Mouse (Mus musculus) intestine, embryonic 16.5 days (tissue): ENCODE results near the gene Gpr12. TPM values are rescaled to one million over a fixed set of nuclear protein-coding genes. Genes with fewer than 3 reads are reported as not detected.
"Not testable (repeated sequence)": the region's sequence is repeated elsewhere in the genome, so short reads cannot be mapped to it uniquely, and the experiment has no call there.

Experiments
- ATAC-seq: fragments of 200-750 bp; cut with Nextera tagmentation; 2 replicates; pipeline ENCODE4 v1.8.0; 2017; ENCODE audit warnings: moderate TSS enrichment, moderate library complexity
- H3K27ac ChIP-seq: fragments of 300-500 bp; sonication (generic); 2 replicates; pipeline ENCODE4 v1.5.1; 2014; ENCODE audit warnings: mild to moderate bottlenecking, low read length
- H3K27me3 ChIP-seq: fragments of 300-500 bp; sonication (generic); replicated peaks from 2 replicates; pipeline ENCODE4 v1.6.1; 2014; ENCODE audit warnings: low read length, control low read depth, mixed read lengths; ENCODE audit not compliant: control insufficient read depth, insufficient read depth
- H3K36me3 ChIP-seq: fragments of 300-500 bp; sonication (generic); 2 replicates; pipeline ENCODE4 v1.6.1; 2014; ENCODE audit warnings: low read length, control low read depth; ENCODE audit not compliant: control insufficient read depth, insufficient read depth
- H3K4me1 ChIP-seq: fragments of 300-500 bp; sonication (generic); 2 replicates; pipeline ENCODE4 v1.6.1; 2014; ENCODE audit warnings: low read length, control low read depth, mixed read lengths; ENCODE audit not compliant: control insufficient read depth, insufficient read depth
- H3K4me2 ChIP-seq: fragments of 300-500 bp; sonication (generic); 2 replicates; pipeline ENCODE4 v1.6.1; 2014; ENCODE audit warnings: low read depth, low read length, control low read depth
- H3K4me3 ChIP-seq: fragments of 300-500 bp; sonication (generic); 2 replicates; pipeline ENCODE4 v1.5.1; 2014; ENCODE audit warnings: mild to moderate bottlenecking, low read length
- H3K9ac ChIP-seq: fragments of 300-500 bp; sonication (generic); 2 replicates; pipeline ENCODE4 v1.6.1; 2014; ENCODE audit warnings: low read depth, low read length
- H3K9me3 ChIP-seq: fragments of 300-500 bp; sonication (generic); 2 replicates; pipeline ENCODE4 v1.6.1; 2016; ENCODE audit warnings: low read length, control low read depth; ENCODE audit not compliant: control insufficient read depth
- WGBS: fragments of 180-500 bp; shearing (Covaris S2); extraction: QIAGEN DNeasy Blood & Tissue Kit; methylation state at CpG from one replicate; pipeline ENCODE4 v1.1.7; 2014; 5-methylcytosine and 5-hydroxymethylcytosine counted together
- polyA plus RNA-seq: library from polyadenylated mRNA; unstranded; fragments of >200 nt; fragmentation: Nextera tagmentation; extraction: Ambion mirVana; gene quantifications from 2 replicates; pipeline ENCODE4 v1.2.1, GENCODE M21; 2015

Gene Gpr12
- polyA plus RNA-seq, 1 experiment from 2014 or later: not detected

GRCm38 (mm10) chr5:146609646-146610045 lies 24.6 kb upstream of the Gpr12 start:
- H3K4me3 ChIP-seq: no peak overlapping the region
- no peak overlapping the region for H3K27ac ChIP-seq
- ATAC-seq: no peak
- 61% methylated on average over 10 of the region's 10 CpGs for WGBS
- no peaks in the 10 kb centered on the region for H3K27me3 ChIP-seq
- H3K4me2 ChIP-seq: no peak overlapping the region
- H3K9me3 ChIP-seq: no peaks in the 10 kb centered on the region
- H3K9ac ChIP-seq: no peak overlapping the region
- H3K4me1 ChIP-seq: 0 out of 2 replicates have a peak, but pooled peaks cover 3% of the 10 kb centered on the region
- no peaks in the 10 kb centered on the region for H3K36me3 ChIP-seq

GRCm38 (mm10) chr5:146607816-146608215 lies 22.8 kb upstream of the Gpr12 start:
- WGBS: 73% methylated on average over 5 of the region's 5 CpGs
- H3K27me3 ChIP-seq: no peaks in the 10 kb centered on the region

GRCm38 (mm10) chr5:146606895-146607294 lies 21.9 kb upstream of the Gpr12 start:
- ATAC-seq: no peak
- H3K27ac ChIP-seq: no peak overlapping the region
- no peak overlapping the region for H3K4me3 ChIP-seq
- 84% methylated on average over 5 of the region's 5 CpGs for WGBS
- H3K36me3 ChIP-seq: no peaks in the 10 kb centered on the region
- H3K4me2 ChIP-seq: no peak overlapping the region
- H3K27me3 ChIP-seq: no peaks in the 10 kb centered on the region
- H3K9me3 ChIP-seq: no peaks in the 10 kb centered on the region
- H3K9ac ChIP-seq: no peak overlapping the region
- H3K4me1 ChIP-seq: 0 out of 2 replicates have a peak, but pooled peaks cover 3% of the 10 kb centered on the region

More at GRCm38 (mm10) chr5:146607816-146608215, 22.8 kb upstream of the Gpr12 start:
- no peak overlapping the region for H3K4me3 ChIP-seq
- H3K4me1 ChIP-seq: 0 out of 2 replicates have a peak, but pooled peaks cover 3% of the 10 kb centered on the region
- no peak overlapping the region for H3K9ac ChIP-seq
- no peaks in the 10 kb centered on the region for H3K36me3 ChIP-seq
- ATAC-seq: no peak
- H3K9me3 ChIP-seq: no peaks in the 10 kb centered on the region
- H3K4me2 ChIP-seq: no peak overlapping the region
- no peak overlapping the region for H3K27ac ChIP-seq

GRCm38 (mm10) chr5:146606221-146606620 lies 21.2 kb upstream of the Gpr12 start:
- H3K4me3 ChIP-seq: no peak overlapping the region
- no peak overlapping the region for H3K9ac ChIP-seq
- WGBS: 73% methylated on average over 5 of the region's 5 CpGs
- H3K4me2 ChIP-seq: no peak overlapping the region
- H3K27ac ChIP-seq: no peak overlapping the region
- no peaks in the 10 kb centered on the region for H3K27me3 ChIP-seq
- H3K4me1 ChIP-seq: 0 out of 2 replicates have a peak, but pooled peaks cover 3% of the 10 kb centered on the region
- ATAC-seq: no peak
- no peaks in the 10 kb centered on the region for H3K9me3 ChIP-seq
- no peaks in the 10 kb centered on the region for H3K36me3 ChIP-seq

- H3K9me3 ChIP-seq: no peaks in the 10 kb centered on the region
- H3K4me2 ChIP-seq: no peak overlapping the region
- 58% methylated on average over 5 of the region's 5 CpGs for WGBS
Measured at GRCm38 (mm10) chr5:146599970-146600369, 14.9 kb upstream of the Gpr12 start.

GRCm38 (mm10) chr5:146599216-146599615 lies 14.2 kb upstream of the Gpr12 start:
- not testable (repeated sequence) for H3K4me3 ChIP-seq, H3K4me2 ChIP-seq, H3K27ac ChIP-seq, H3K9me3 ChIP-seq, H3K9ac ChIP-seq, H3K27me3 ChIP-seq, H3K4me1 ChIP-seq, ATAC-seq, H3K36me3 ChIP-seq
- 84% methylated on average over 7 of the region's 7 CpGs for WGBS

More at GRCm38 (mm10) chr5:146599970-146600369, 14.9 kb upstream of the Gpr12 start:
- H3K4me1 ChIP-seq: no peaks in the 10 kb centered on the region
- no peaks in the 10 kb centered on the region for H3K27me3 ChIP-seq
- no peak overlapping the region for H3K4me3 ChIP-seq
- no peak overlapping the region for H3K27ac ChIP-seq
- no peak for ATAC-seq
- no peaks in the 10 kb centered on the region for H3K36me3 ChIP-seq
- H3K9ac ChIP-seq: no peak overlapping the region

GRCm38 (mm10) chr5:146598215-146599119 lies 13.4 kb upstream of the Gpr12 start:
- H3K4me1 ChIP-seq: no peaks in the 10 kb centered on the region
- ATAC-seq: no peak
- H3K36me3 ChIP-seq: no peaks in the 10 kb centered on the region
- H3K4me3 ChIP-seq: no peak overlapping the region
- H3K27ac ChIP-seq: no peak overlapping the region
- 85% methylated on average over 27 of the region's 27 CpGs for WGBS
- H3K4me2 ChIP-seq: no peak overlapping the region
- no peaks in the 10 kb centered on the region for H3K9me3 ChIP-seq
- no peaks in the 10 kb centered on the region for H3K27me3 ChIP-seq
- H3K9ac ChIP-seq: no peak overlapping the region

GRCm38 (mm10) chr5:146597503-146597874 lies 12.4 kb upstream of the Gpr12 start:
- Histone ChIP-seq H3K4me1 (no peaks in the 10 kb centered on the region), H3K36me3 (no peaks in the 10 kb centered on the region), H3K4me3 (no peak overlapping the region), H3K27ac (no peak overlapping the region), H3K9ac (no peak overlapping the region), H3K4me2 (no peak overlapping the region), H3K27me3 (no peaks in the 10 kb centered on the region), H3K9me3 (no peaks in the 10 kb centered on the region)
- WGBS: 88% methylated on average over 10 of the region's 10 CpGs
- ATAC-seq: no peak

- H3K27me3 ChIP-seq: no peaks in the 10 kb centered on the region
- H3K9me3 ChIP-seq: no peaks in the 10 kb centered on the region
- no peak overlapping the region for H3K27ac ChIP-seq
- no peak overlapping the region for H3K9ac ChIP-seq
- ATAC-seq: no peak
- no peak overlapping the region for H3K4me3 ChIP-seq
- no peaks in the 10 kb centered on the region for H3K36me3 ChIP-seq
- H3K4me2 ChIP-seq: no peak overlapping the region
- H3K4me1 ChIP-seq: no peaks in the 10 kb centered on the region
- WGBS: 56% methylated on average over 18 of the region's 18 CpGs
Measured at GRCm38 (mm10) chr5:146596612-146597502, 11.8 kb upstream of the Gpr12 start.
